Mouse (Mus musculus) limb, embryonic 14.5 days (tissue): Measurements from ENCODE around the gene Zfp280b. TPM values are rescaled to one million over a fixed set of nuclear protein-coding genes. Genes with fewer than 3 reads are reported as not detected.

ENCODE experiments used
- ATAC-seq: fragments of 200-750 bp; cut with Nextera tagmentation; 2 replicates; pipeline ENCODE4 v1.8.0; 2017; ENCODE audit warnings: low read depth, moderate number of reproducible peaks, moderate TSS enrichment; ENCODE audit not compliant: low FRiP score
- DNase-seq: peaks from one replicate; pipeline ENCODE4 v3.0.0-alpha.2; 2015; ENCODE audit warnings: low spot score
- H3K27ac ChIP-seq: fragments of 300-500 bp; sonication (generic); replicated peaks from 2 replicates; pipeline ENCODE4 v1.5.1; 2014; ENCODE audit warnings: low read depth, mild to moderate bottlenecking, low read length, moderate library complexity, mixed read lengths
- H3K27me3 ChIP-seq: fragments of 300-500 bp; sonication (generic); 2 replicates; pipeline ENCODE4 v1.6.1; 2014; ENCODE audit warnings: low read length, mixed read lengths; ENCODE audit not compliant: control insufficient read depth, insufficient read depth
- H3K36me3 ChIP-seq: fragments of 300-500 bp; sonication (generic); 2 replicates; pipeline ENCODE4 v1.6.1; 2014; ENCODE audit warnings: mild to moderate bottlenecking, low read length, moderate library complexity, mixed read lengths; ENCODE audit not compliant: control insufficient read depth, insufficient read depth
- H3K4me1 ChIP-seq: fragments of 300-500 bp; sonication (generic); 2 replicates; pipeline ENCODE4 v1.6.1; 2014; ENCODE audit warnings: antibody characterized with exemption, low read length, mixed read lengths; ENCODE audit not compliant: control insufficient read depth, insufficient read depth
- H3K4me2 ChIP-seq: fragments of 300-500 bp; sonication (generic); replicated peaks from 2 replicates; pipeline ENCODE4 v1.6.1; 2014; ENCODE audit warnings: low read depth, mild to moderate bottlenecking, low read length, moderate library complexity; ENCODE audit not compliant: severe bottlenecking
- H3K4me3 ChIP-seq: fragments of 300-500 bp; sonication (generic); replicated peaks from 2 replicates; pipeline ENCODE4 v1.5.1; 2014; ENCODE audit warnings: low read length
- H3K9ac ChIP-seq: fragments of 300-500 bp; sonication (generic); 2 replicates; pipeline ENCODE4 v1.6.1; 2014; ENCODE audit warnings: mild to moderate bottlenecking, low read depth, low read length, moderate library complexity; ENCODE audit not compliant: severe bottlenecking
- H3K9me3 ChIP-seq: fragments of 300-500 bp; sonication (generic); 2 replicates; pipeline ENCODE4 v1.6.1; 2016; ENCODE audit warnings: low read length; ENCODE audit not compliant: control insufficient read depth
- POLR2A ChIP-seq: fragments of 200-500 bp; IDR thresholded peaks from 2 replicates; pipeline ENCODE4 v1.8.0; 2012; ENCODE audit warnings: inconsistent platforms, mild to moderate bottlenecking, moderate library complexity, borderline replicate concordance; ENCODE audit not compliant: insufficient read depth, insufficient read length; ENCODE audit errors: extremely low read depth
- WGBS: fragments of 180-500 bp; shearing (Covaris S2); extraction: QIAGEN DNeasy Blood & Tissue Kit; methylation state at CpG from one replicate; pipeline ENCODE4 v1.1.7; 2014; 5-methylcytosine and 5-hydroxymethylcytosine counted together
- polyA plus RNA-seq, 2 experiments: library from polyadenylated mRNA; depleted of rRNA in 1 of 2; stranded (reverse) in 1 of 2; unstranded in 1 of 2; fragments of >200 nt; fragmentation: Nextera tagmentation in 1 of 2; extraction: Ambion mirVana in 1 of 2; gene quantifications; 2 replicates each; pipeline versions ENCODE4 v1.2.1 to v1.2.3; 2012 to 2014

Gene Zfp280b
- polyA plus RNA-seq, 2 experiments: 13.7 to 19.6 TPM

DNA sequence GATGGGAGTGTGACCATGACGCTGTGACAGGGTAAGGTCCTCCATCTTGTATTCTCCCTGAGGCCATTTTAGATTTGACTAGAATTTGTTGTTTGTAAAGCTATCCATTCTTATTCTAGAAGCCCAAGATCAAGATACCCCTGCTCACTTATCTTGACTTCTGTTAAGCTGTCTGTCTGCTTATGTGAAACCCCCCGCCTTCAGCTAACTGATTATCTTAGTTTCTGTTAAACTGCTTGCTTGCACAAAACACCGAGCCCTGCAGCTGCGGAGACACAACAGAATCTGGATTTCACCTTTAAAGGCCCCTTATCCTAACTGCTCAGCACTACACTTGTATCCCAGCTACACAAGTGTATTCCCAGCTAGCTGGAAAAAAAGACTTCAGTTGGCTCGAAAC, 4.5 kb downstream of the Zfp280b start:
- Histone ChIP-seq H3K4me2 (no peak overlapping the region), H3K4me1 (peaks cover 6% of the 10 kb centered on the region; the same call in 1 of the 2 replicates), H3K27me3 (no peaks in the 10 kb centered on the region), H3K9ac (no peak overlapping the region), H3K27ac (no peak overlapping the region), H3K9me3 (no peaks in the 10 kb centered on the region), H3K4me3 (no peak overlapping the region), H3K36me3 (peaks cover 50% of the 10 kb centered on the region)
- no peak for TF ChIP-seq POLR2A
- DNase-seq (no peak), ATAC-seq (no peak)
- WGBS: 95% methylated on average over 5 of the region's 5 CpGs

DNA sequence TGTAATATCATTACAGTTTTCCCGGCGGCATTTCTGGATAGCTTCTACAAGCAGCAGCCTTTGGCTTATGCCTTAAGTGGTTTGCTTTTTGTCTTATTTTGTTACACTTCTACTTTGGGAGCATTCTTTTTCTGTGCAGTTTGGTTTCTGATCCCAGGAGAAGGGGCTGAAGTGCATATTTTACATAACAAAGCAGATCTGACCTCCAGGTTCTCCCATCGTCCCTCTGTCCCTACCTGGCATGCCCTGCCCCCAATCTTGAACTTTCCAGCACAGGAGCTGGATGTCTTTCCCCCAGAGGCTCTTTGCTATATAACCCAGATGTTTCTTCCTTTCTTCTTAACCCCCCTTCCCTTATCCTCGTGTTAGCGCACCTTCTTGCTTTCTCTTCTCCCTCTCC, 12.9 kb downstream of the Zfp280b start:
- no peak for TF ChIP-seq POLR2A
- Histone ChIP-seq H3K36me3 (peaks cover 15% of the 10 kb centered on the region), H3K4me3 (no peak overlapping the region), H3K4me1 (no peaks in the 10 kb centered on the region), H3K27me3 (no peaks in the 10 kb centered on the region), H3K27ac (no peak overlapping the region), H3K9ac (no peak overlapping the region), H3K4me2 (no peak overlapping the region), H3K9me3 (no peaks in the 10 kb centered on the region)
- ATAC-seq (no peak), DNase-seq (no peak)
- WGBS: 37% methylated on average over 5 of the region's 5 CpGs

GRCm38 (mm10) chr10:76046754-76047153, 14.3 kb downstream of the Zfp280b start:
- H3K9ac ChIP-seq: no peak overlapping the region
- 0 out of 2 replicates have a peak, but pooled peaks cover 6% of the 10 kb centered on the region for H3K36me3 ChIP-seq
- no peaks in the 10 kb centered on the region for H3K27me3 ChIP-seq
- no peak for TF ChIP-seq POLR2A
- ATAC-seq (no peak), DNase-seq (no peak)
- no peaks in the 10 kb centered on the region for H3K4me1 ChIP-seq
- no peaks in the 10 kb centered on the region for H3K9me3 ChIP-seq
- no peak overlapping the region for H3K4me2 ChIP-seq
- no peak overlapping the region for H3K27ac ChIP-seq
- WGBS: 63% methylated on average over 1 of the region's 1 CpGs
- H3K4me3 ChIP-seq: no peak overlapping the region

DNA sequence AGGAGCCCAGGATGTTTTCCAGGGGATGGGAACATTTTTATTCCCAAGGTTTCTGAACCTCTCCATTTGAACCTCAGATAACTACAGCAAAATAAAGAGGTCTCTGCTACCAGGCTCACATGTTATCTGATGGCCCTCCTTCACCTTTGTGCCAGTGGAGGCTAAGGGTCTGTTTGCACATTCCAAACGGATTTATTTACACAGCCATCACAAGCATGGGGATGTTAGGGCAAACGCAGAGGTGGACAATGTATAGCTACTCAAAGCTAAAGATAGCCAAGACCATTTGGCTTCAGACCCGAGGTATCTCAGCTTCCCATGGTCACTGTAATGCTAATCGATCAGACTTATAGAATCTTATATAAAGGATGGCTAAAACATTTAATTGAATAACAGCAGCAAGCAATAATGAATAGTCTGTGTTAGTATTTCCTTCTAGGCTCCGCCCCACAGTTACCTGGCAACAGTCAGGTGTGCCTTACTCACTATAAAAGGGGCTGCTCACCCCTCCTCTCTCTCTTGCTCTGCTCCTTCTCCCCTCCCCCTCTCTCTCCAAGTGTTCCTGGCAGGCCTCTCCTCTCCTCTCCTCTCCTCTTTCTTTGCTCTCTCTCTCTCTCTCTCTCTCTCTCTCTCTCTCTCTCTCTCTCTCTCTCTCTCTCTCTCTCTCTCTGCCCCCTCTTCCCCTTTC, 14.9 kb downstream of the Zfp280b start:
- Histone ChIP-seq H3K27me3 (no peaks in the 10 kb centered on the region), H3K27ac (no peak overlapping the region), H3K9me3 (no peaks in the 10 kb centered on the region), H3K4me3 (no peak overlapping the region), H3K4me2 (no peak overlapping the region), H3K9ac (no peak overlapping the region), H3K4me1 (no peaks in the 10 kb centered on the region), H3K36me3 (0 out of 2 replicates have a peak, but pooled peaks cover 6% of the 10 kb centered on the region)
- WGBS: 47% methylated on average over 5 of the region's 5 CpGs
- DNase-seq: no peak
- no peak for ATAC-seq
- TF ChIP-seq POLR2A: no peak

- Histone ChIP-seq H3K4me1 (no peaks in the 10 kb centered on the region), H3K9ac (no peak overlapping the region), H3K27me3 (no peaks in the 10 kb centered on the region), H3K36me3 (0 out of 2 replicates have a peak, but pooled peaks cover under 1% of the 10 kb centered on the region), H3K4me2 (no peak overlapping the region), H3K9me3 (no peaks in the 10 kb centered on the region), H3K27ac (no peak overlapping the region), H3K4me3 (no peak overlapping the region)
- DNase-seq (no peak), ATAC-seq (no peak)
- WGBS: 48% methylated on average over 6 of the region's 6 CpGs
- no peak for TF ChIP-seq POLR2A
These were observed 16.5 kb downstream of the Zfp280b start for GRCm38 (mm10) chr10:76048967-76049366.
